Mouse (Mus musculus): ENCODE measurements around the gene Acsl6.

GRCm38 (mm10) chr11:54301994-54302393 lies 1.6 kb upstream of the Acsl6 start:
- TF ChIP-seq POLR2AphosphoS2 (IDR thresholded peaks at IDR 0.05; ENCODE audit: insufficient read length, low read depth) (no peak), MAX (IDR thresholded peaks at IDR 0.05; ENCODE audit: low read depth) (no peak)
